Mouse (Mus musculus) lung, embryonic 15.5 days (tissue): Measurements from ENCODE around the gene Ankib1. TPM values are rescaled to one million over a fixed set of nuclear protein-coding genes. Genes with fewer than 3 reads are reported as not detected.

Experiments used
- ATAC-seq: fragments of 200-750 bp; cut with Nextera tagmentation; 2 replicates; pipeline ENCODE4 v1.8.0; 2017; ENCODE audit warnings: moderate number of reproducible peaks, borderline replicate concordance; ENCODE audit not compliant: low FRiP score, low TSS enrichment; ENCODE audit errors: extremely low read depth
- H3K27ac ChIP-seq: fragments of 300-500 bp; sonication (generic); 2 replicates; pipeline ENCODE4 v1.5.1; 2015; ENCODE audit warnings: moderate library complexity, mild to moderate bottlenecking, inconsistent platforms
- H3K27me3 ChIP-seq: fragments of 300-500 bp; sonication (generic); 2 replicates; pipeline ENCODE4 v1.6.1; 2015; ENCODE audit warnings: inconsistent platforms
- H3K36me3 ChIP-seq: fragments of 300-500 bp; sonication (generic); 2 replicates; pipeline ENCODE4 v1.6.1; 2015; ENCODE audit warnings: inconsistent platforms
- H3K4me1 ChIP-seq: fragments of 300-500 bp; sonication (generic); 2 replicates; pipeline ENCODE4 v1.6.1; 2015; ENCODE audit warnings: inconsistent platforms
- H3K4me2 ChIP-seq: fragments of 300-500 bp; sonication (generic); 2 replicates; pipeline ENCODE4 v1.6.1; 2015; ENCODE audit warnings: inconsistent platforms, mild to moderate bottlenecking, moderate library complexity
- H3K4me3 ChIP-seq: fragments of 300-500 bp; sonication (generic); 2 replicates; pipeline ENCODE4 v1.5.1; 2015; ENCODE audit warnings: mild to moderate bottlenecking, inconsistent platforms
- H3K9ac ChIP-seq: fragments of 300-500 bp; sonication (generic); 2 replicates; pipeline ENCODE4 v1.6.1; 2015; ENCODE audit warnings: inconsistent platforms
- H3K9me3 ChIP-seq: fragments of 300-500 bp; sonication (generic); 2 replicates; pipeline ENCODE4 v1.6.1; 2016; ENCODE audit warnings: inconsistent platforms
- WGBS: fragments of 180-500 bp; shearing (Covaris S2); methylation state at CpG from one replicate; pipeline ENCODE4 v1.1.7; 2015; 5-methylcytosine and 5-hydroxymethylcytosine counted together
- polyA plus RNA-seq: library from polyadenylated mRNA; unstranded; fragments of >200 nt; fragmentation: Nextera tagmentation; extraction: Ambion mirVana; gene quantifications from 2 replicates; pipeline ENCODE4 v1.2.1, GENCODE M21; 2015

Gene Ankib1
- polyA plus RNA-seq, 1 experiment from 2014 or later: 9.0 TPM

DNA sequence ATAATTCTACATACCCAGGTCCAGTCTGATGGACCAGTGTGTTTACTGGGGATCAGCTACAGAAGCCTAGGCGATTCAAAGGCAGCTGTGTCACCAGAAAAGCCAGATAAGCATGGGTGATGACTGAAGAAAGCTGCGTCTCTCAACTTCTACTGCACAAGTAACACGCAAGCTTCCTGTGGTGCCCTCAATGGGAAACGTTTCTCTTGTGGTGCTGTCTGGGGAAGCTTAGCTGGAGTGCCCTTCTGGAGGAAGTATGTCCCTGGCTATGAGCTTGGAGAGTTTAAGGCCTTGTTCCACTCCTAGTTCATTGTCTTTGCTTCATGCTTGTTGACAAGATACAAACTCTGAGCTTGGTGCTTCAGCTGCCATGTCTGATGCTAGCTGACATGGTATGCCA, 83.4 kb downstream of the Ankib1 start:
- Histone ChIP-seq H3K4me2 (no peak overlapping the region), H3K4me3 (no peak overlapping the region), H3K4me1 (no peaks in the 10 kb centered on the region), H3K9ac (no peak overlapping the region), H3K36me3 (peaks cover 4% of the 10 kb centered on the region; the same call in 1 of the 2 replicates), H3K27me3 (no peaks in the 10 kb centered on the region), H3K9me3 (no peaks in the 10 kb centered on the region), H3K27ac (no peak overlapping the region)
- WGBS: 88% methylated on average over 4 of the region's 4 CpGs
- ATAC-seq: no peak

DNA sequence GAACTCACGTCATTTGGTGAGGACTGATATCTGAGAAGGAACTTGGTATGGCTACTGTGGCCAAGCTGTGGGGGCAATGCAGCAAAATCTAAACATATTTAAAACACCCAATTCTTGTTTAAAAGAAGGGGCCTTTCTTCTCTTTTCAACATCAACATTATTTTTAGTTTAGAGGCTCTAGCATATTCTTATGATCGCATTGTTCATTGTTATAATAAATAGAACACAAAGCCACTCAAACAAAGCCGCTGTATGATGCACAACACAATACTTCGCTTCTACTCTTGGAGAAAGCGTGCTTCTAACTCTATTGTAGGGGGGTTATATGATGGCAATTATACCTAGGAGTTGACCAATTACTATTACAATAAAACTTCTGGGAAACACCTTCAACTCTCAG, 86.9 kb downstream of the Ankib1 start:
- Histone ChIP-seq H3K9me3 (no peaks in the 10 kb centered on the region), H3K27ac (no peak overlapping the region), H3K36me3 (peaks cover 8% of the 10 kb centered on the region; the same call in 1 of the 2 replicates), H3K4me3 (no peak overlapping the region), H3K9ac (no peak overlapping the region), H3K27me3 (no peaks in the 10 kb centered on the region), H3K4me1 (no peaks in the 10 kb centered on the region), H3K4me2 (no peak overlapping the region)
- ATAC-seq: no peak
- 90% methylated on average over 5 of the region's 5 CpGs for WGBS

DNA sequence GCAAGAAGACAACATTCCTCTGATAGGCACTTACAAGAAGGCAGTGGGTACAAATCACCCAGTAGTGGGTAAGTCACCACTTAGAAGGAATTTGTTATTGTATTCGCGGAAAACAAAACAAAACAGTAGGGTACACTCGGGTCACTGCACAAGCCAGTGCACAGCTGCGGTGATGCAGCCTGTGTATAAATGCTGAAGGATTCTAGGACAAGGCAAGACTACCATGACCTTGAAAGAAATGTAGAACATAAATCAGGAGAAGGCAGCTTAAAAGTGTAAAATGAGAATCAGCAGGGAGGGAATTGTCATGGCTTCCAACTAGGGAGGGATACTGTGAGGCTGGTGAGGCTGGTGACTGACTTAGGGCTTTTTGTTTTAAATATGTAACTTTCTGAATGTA, 100.5 kb downstream of the Ankib1 start:
- H3K4me3 ChIP-seq: no peak overlapping the region
- H3K27ac ChIP-seq: no peak overlapping the region
- peaks cover 19% of the 10 kb centered on the region; the same call in 1 of the 2 replicates for H3K36me3 ChIP-seq
- H3K27me3 ChIP-seq: no peaks in the 10 kb centered on the region
- no peak overlapping the region for H3K9ac ChIP-seq
- no peaks in the 10 kb centered on the region for H3K9me3 ChIP-seq
- no peak for ATAC-seq
- H3K4me2 ChIP-seq: no peak overlapping the region
- 90% methylated on average over 4 of the region's 4 CpGs for WGBS
- no peaks in the 10 kb centered on the region for H3K4me1 ChIP-seq

GRCm38 (mm10) chr5:3700025-3700424, 102.7 kb downstream of the Ankib1 start:
- Histone ChIP-seq H3K4me1 (no peaks in the 10 kb centered on the region), H3K36me3 (peaks cover 19% of the 10 kb centered on the region; the same call in 1 of the 2 replicates), H3K4me2 (no peak overlapping the region), H3K9ac (no peak overlapping the region), H3K9me3 (no peaks in the 10 kb centered on the region), H3K27me3 (no peaks in the 10 kb centered on the region), H3K4me3 (no peak overlapping the region), H3K27ac (no peak overlapping the region)
- WGBS: 87% methylated on average over 5 of the region's 5 CpGs
- no peak for ATAC-seq

- no peak for ATAC-seq
- Histone ChIP-seq H3K27ac (no peak overlapping the region), H3K27me3 (no peaks in the 10 kb centered on the region), H3K9me3 (no peaks in the 10 kb centered on the region), H3K9ac (no peak overlapping the region), H3K4me1 (no peaks in the 10 kb centered on the region), H3K4me2 (no peak overlapping the region), H3K36me3 (peaks cover 40% of the 10 kb centered on the region), H3K4me3 (no peak overlapping the region)
- WGBS: 90% methylated on average over 3 of the region's 3 CpGs
Observed at GRCm38 (mm10) chr5:3696031-3696430, 106.7 kb downstream of the Ankib1 start.

- no peak overlapping the region for H3K4me3 ChIP-seq
- 80% methylated on average over 4 of the region's 4 CpGs for WGBS
- H3K36me3 ChIP-seq: peaks cover 35% of the 10 kb centered on the region
- H3K9ac ChIP-seq: no peak overlapping the region
- H3K9me3 ChIP-seq: no peaks in the 10 kb centered on the region
- no peaks in the 10 kb centered on the region for H3K27me3 ChIP-seq
- H3K4me1 ChIP-seq: no peaks in the 10 kb centered on the region
- no peak overlapping the region for H3K27ac ChIP-seq
- H3K4me2 ChIP-seq: no peak overlapping the region
- ATAC-seq: no peak
Observed at GRCm38 (mm10) chr5:3695191-3695590, 107.5 kb downstream of the Ankib1 start.

GRCm38 (mm10) chr5:3692956-3693355, 109.8 kb downstream of the Ankib1 start:
- H3K4me2 ChIP-seq: no peak overlapping the region
- ATAC-seq: no peak
- WGBS: 95% methylated on average over 9 of the region's 9 CpGs
- peaks cover 32% of the 10 kb centered on the region for H3K36me3 ChIP-seq
- no peaks in the 10 kb centered on the region for H3K4me1 ChIP-seq
- H3K4me3 ChIP-seq: no peak overlapping the region
- H3K9ac ChIP-seq: no peak overlapping the region
- no peaks in the 10 kb centered on the region for H3K9me3 ChIP-seq
- no peaks in the 10 kb centered on the region for H3K27me3 ChIP-seq
- no peak overlapping the region for H3K27ac ChIP-seq

- no peaks in the 10 kb centered on the region for H3K4me1 ChIP-seq
- H3K27me3 ChIP-seq: no peaks in the 10 kb centered on the region
- no peak for ATAC-seq
- H3K4me2 ChIP-seq: no peak overlapping the region
- no peaks in the 10 kb centered on the region for H3K9me3 ChIP-seq
- H3K27ac ChIP-seq: no peak overlapping the region
- WGBS: 95% methylated on average over 3 of the region's 3 CpGs
- peaks cover 32% of the 10 kb centered on the region for H3K36me3 ChIP-seq
- no peak overlapping the region for H3K4me3 ChIP-seq
- no peak overlapping the region for H3K9ac ChIP-seq
Observed at GRCm38 (mm10) chr5:3691283-3691682, 111.4 kb downstream of the Ankib1 start.

DNA sequence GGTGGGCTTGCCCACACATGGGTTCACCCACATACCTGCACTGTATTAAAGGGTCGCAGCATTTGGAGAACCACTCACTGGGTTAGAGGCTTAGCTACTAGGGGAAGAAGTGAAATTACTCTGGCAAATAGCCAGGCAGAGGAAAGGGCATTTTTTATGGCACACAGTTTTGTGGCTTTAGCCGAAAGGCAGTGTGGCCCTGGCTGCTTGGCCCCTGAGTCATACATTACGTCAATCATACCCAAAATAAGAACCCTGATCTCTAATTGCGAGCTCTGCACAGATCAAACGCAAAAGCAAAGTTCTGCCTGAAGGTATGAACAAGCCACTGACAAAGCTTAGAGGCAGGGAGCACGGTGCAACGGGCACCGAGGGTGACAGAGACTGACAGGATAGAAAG, 114.4 kb downstream of the Ankib1 start:
- Histone ChIP-seq H3K9me3 (no peaks in the 10 kb centered on the region), H3K36me3 (peaks cover 15% of the 10 kb centered on the region), H3K4me3 (no peak overlapping the region), H3K4me1 (no peaks in the 10 kb centered on the region), H3K27me3 (no peaks in the 10 kb centered on the region), H3K4me2 (no peak overlapping the region), H3K9ac (no peak overlapping the region), H3K27ac (no peak overlapping the region)
- ATAC-seq: no peak
- 86% methylated on average over 8 of the region's 8 CpGs for WGBS

DNA sequence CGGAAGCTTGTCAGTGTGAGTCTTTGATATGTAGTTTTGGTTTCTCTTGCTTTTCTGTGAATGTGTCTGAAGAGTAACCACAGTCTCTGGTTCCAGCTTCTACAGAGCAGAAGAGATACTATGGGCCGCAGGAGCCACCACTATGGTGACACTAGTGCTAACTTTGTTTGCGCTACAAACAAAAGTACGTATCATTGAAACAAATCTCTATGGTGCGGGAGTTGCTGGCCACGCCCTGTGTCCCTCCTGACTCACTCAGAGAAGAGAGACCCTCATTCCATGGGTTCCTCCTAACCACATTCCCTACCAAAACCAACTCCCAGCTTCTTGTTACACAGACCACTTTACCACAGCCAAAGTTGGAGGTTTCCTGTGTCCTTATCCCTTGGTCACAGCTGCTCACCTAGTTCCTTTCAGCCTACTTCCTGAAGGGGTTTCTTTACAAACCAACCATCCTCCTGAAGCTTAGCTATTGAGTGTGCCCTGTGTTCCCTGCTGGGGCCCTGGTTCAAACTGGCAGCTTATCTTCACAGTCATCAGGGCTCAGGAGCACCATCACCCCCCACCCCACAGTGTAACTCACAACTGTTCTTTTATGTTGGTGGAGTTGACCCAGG, 132.7 kb downstream of the Ankib1 start:
- H3K27ac ChIP-seq: no peak overlapping the region
- WGBS: 78% methylated on average over 6 of the region's 6 CpGs
- H3K4me2 ChIP-seq: no peak overlapping the region
- ATAC-seq: no peak
- H3K36me3 ChIP-seq: no peaks in the 10 kb centered on the region
- H3K4me1 ChIP-seq: no peaks in the 10 kb centered on the region
- no peaks in the 10 kb centered on the region for H3K27me3 ChIP-seq
- no peaks in the 10 kb centered on the region for H3K9me3 ChIP-seq
- no peak overlapping the region for H3K9ac ChIP-seq
- no peak overlapping the region for H3K4me3 ChIP-seq

DNA sequence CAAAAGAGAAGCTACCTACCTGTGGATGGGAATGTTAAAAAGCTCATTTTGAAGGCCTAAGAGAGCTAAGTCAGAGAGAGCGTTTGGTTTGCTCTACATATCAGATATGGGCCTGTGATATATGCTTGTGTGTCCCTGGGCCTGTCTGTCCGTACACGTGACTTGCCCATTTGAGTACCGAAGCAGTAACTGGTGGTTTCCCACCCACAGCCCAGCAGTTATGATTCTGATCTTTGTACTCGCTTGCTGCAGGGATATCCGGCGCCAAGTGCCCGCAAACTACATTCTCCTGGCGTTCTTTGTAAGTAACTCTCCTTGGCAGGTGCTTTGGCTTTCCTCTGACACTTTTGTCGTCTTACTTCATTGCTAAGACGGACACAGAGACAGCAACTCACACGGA, 136.1 kb downstream of the Ankib1 start:
- Histone ChIP-seq H3K4me1 (no peaks in the 10 kb centered on the region), H3K4me2 (no peak overlapping the region), H3K4me3 (no peak overlapping the region), H3K27ac (no peak overlapping the region), H3K9ac (no peak overlapping the region), H3K9me3 (no peaks in the 10 kb centered on the region), H3K36me3 (no peaks in the 10 kb centered on the region), H3K27me3 (no peaks in the 10 kb centered on the region)
- ATAC-seq: no peak
- WGBS: 77% methylated on average over 12 of the region's 12 CpGs

- no peak for ATAC-seq
- Histone ChIP-seq H3K27me3 (no peaks in the 10 kb centered on the region), H3K4me3 (no peak overlapping the region), H3K9me3 (no peaks in the 10 kb centered on the region), H3K4me2 (no peak overlapping the region), H3K36me3 (no peaks in the 10 kb centered on the region), H3K4me1 (no peaks in the 10 kb centered on the region), H3K27ac (no peak overlapping the region), H3K9ac (no peak overlapping the region)
- 92% methylated on average over 2 of the region's 2 CpGs for WGBS
Observed at GRCm38 (mm10) chr5:3665225-3665624, 137.5 kb downstream of the Ankib1 start.

DNA sequence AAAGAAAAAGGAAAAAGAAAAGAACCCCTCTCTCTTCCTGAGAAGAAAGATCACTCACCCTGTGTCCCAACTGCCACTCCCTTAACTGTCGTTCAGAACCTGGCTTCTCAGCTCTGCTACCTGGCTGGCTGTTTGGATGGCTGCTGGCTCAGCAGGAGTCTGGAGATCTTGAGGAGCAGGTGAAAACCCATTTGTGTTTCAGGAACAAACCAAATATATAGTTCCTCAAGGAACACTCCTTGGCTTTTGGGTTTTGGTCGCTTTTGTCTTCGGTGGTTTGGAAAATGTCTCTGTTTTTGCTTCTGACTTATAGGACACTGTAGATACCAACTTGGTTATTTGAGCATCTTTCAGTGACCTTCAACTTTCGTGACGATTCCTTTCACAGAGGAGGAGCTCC, 145.6 kb downstream of the Ankib1 start, which contains the start of gene Gatad1:
Gatad1 (minus strand) TSS at position 101 of the 400 bp plus-strand sequence.
- ATAC-seq: no peak

More for the DNA sequence above, 145.6 kb downstream of the Ankib1 start, which contains the start of gene Gatad1:
- Histone ChIP-seq H3K4me2 (no peak within 1 kb of the TSS), H3K9ac (no peak within 1 kb of the TSS), H3K36me3 (no peaks in the 10 kb centered on the region), H3K27me3 (no peaks in the 10 kb centered on the region), H3K4me1 (no peaks in the 10 kb centered on the region), H3K9me3 (no peaks in the 10 kb centered on the region), H3K27ac (no peak within 1 kb of the TSS), H3K4me3 (no peak within 1 kb of the TSS)
- 73% methylated on average over 5 of the region's 5 CpGs for WGBS
